Mouse (Mus musculus): ENCODE data around the gene Dtl. TPM values are rescaled to one million over a fixed set of nuclear protein-coding genes. Genes with fewer than 3 reads are reported as not detected.

Dtl gene
- polyA plus RNA-seq, 1 experiment: 0.46 TPM

- no peaks in the 10 kb centered on the region for H3K4me1 ChIP-seq (ENCODE audit: control insufficient read depth, insufficient read depth, low read length)
- no peak overlapping the region for H3K4me3 ChIP-seq (replicated peaks; ENCODE audit: extremely low read depth, low read depth, low read length)
- TF ChIP-seq POLR2A (IDR thresholded peaks at IDR 0.05; ENCODE audit: borderline replicate concordance, extremely low read depth, low read depth, low read length) (no peak), CTCF (IDR thresholded peaks at IDR 0.05; ENCODE audit: insufficient read depth, low read length) (no peak)
- no peak for DNase-seq
- WGBS: 83% methylated on average over 2 of the region's 2 CpGs
Measured at GRCm38 (mm10) chr1:191585704-191586103, 10.4 kb upstream of the Dtl start.

DNA sequence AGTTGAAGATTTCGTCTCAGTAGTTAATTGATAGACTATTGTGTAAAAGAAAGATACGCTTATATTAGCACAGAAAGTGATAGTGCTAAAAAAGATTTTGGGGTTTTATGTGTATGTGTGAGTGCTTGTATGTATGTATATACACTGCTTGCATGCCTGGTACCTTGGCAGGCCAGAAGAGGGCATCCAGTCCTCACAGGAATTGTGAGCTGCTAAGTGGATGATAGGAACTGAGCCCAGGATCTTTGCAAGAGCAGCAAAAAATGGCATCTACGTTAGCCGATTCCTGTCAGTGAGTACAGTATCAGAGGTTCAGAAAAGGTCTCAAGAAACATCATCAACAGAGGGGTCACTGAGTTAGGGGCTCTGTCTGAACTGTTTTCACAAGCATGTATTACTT is 9.1 kb upstream of the Dtl start:
- H3K4me1 ChIP-seq (ENCODE audit: control insufficient read depth, insufficient read depth, low read length): no peaks in the 10 kb centered on the region
- DNase-seq: no peak
- peak; percentile 22; the same call in 1 of the 2 replicates for TF ChIP-seq CTCF (IDR thresholded peaks at IDR 0.05; ENCODE audit: insufficient read depth, low read length)
- TF ChIP-seq POLR2A (IDR thresholded peaks at IDR 0.05; ENCODE audit: borderline replicate concordance, extremely low read depth, low read depth, low read length): no peak
- no peak overlapping the region for H3K4me3 ChIP-seq (replicated peaks; ENCODE audit: extremely low read depth, low read depth, low read length)
- 92% methylated on average over 4 of the region's 4 CpGs for WGBS

DNA sequence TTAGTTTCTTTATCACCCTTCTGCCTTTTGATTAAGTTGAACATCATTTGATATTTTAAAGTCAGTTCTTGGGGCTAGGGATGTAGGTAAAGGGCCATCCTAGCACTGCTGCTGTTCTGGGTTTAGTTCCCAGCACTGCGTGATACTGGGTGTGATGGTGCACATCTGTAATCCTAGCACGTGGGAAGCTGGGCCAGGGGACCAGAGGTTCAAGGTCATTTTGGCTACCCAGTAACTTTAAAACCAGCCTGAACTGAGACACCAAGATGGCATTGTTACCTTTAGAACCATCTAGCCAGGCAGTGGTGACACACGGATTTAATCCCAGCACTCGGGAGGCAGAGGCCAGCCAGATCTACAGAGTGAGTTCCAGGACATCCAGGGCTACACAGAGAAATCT is 8.5 kb upstream of the Dtl start:
- Histone ChIP-seq H3K4me3 (replicated peaks; ENCODE audit: extremely low read depth, low read depth, low read length) (no peak overlapping the region), H3K4me1 (ENCODE audit: control insufficient read depth, insufficient read depth, low read length) (no peaks in the 10 kb centered on the region)
- TF ChIP-seq CTCF (IDR thresholded peaks at IDR 0.05; ENCODE audit: insufficient read depth, low read length) (no peak), POLR2A (IDR thresholded peaks at IDR 0.05; ENCODE audit: borderline replicate concordance, extremely low read depth, low read depth, low read length) (no peak)
- WGBS: 96% methylated on average over 4 of the region's 4 CpGs
- no peak for DNase-seq

DNA sequence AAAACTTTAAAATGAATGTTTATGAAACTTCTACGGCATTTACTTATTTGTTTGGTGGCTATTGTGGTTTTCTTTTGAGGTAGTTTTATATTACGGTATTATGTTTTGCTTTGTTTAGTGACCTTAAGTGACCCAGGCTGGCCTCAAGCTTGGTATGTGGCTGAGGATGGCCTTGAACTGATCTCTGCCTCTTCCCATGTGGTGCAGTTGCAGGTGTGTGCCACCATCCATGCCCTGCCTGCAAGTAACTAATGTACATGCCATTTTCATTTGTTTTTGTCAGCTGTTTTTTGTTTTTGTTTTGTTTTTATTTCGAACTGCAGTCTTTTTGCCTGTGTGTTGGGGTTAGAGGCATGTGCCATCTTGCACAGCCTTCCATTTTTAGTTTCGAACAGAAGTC is 6.3 kb upstream of the Dtl start:
- no peak for TF ChIP-seq CTCF (IDR thresholded peaks at IDR 0.05; ENCODE audit: insufficient read depth, low read length)
- TF ChIP-seq POLR2A (IDR thresholded peaks at IDR 0.05; ENCODE audit: borderline replicate concordance, extremely low read depth, low read depth, low read length): no peak
- Histone ChIP-seq H3K4me1 (ENCODE audit: control insufficient read depth, insufficient read depth, low read length) (peaks cover 3% of the 10 kb centered on the region; the same call in 1 of the 2 replicates), H3K4me3 (replicated peaks; ENCODE audit: extremely low read depth, low read depth, low read length) (no peak overlapping the region)
- DNase-seq: no peak
- WGBS: 80% methylated on average over 4 of the region's 4 CpGs

DNA sequence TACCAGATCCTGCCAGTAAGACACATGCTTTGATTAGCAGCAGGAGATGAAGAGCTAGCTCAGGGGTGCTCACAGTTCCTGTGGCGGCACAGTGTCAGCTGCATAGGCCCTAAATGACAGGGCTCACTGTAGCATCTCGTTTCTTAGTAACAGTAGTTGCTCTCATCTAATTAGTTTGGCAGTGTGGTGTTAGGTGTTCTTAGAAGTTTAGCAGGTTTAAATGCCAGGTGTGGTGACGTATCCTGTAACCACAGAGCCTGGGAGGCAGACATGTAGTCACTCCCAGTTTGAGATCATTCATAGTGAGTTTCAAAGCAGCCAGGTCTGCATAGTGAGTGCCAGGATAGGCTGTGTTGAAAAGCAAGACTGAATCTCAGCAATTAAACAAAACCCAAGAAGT is 4.2 kb upstream of the Dtl start:
- H3K4me1 ChIP-seq (ENCODE audit: control insufficient read depth, insufficient read depth, low read length): peaks cover 4% of the 10 kb centered on the region; the same call in 1 of the 2 replicates
- 86% methylated on average over 3 of the region's 3 CpGs for WGBS
- H3K4me3 ChIP-seq (replicated peaks; ENCODE audit: extremely low read depth, low read depth, low read length): no peak overlapping the region
- no peak for TF ChIP-seq CTCF (IDR thresholded peaks at IDR 0.05; ENCODE audit: insufficient read depth, low read length)
- no peak for TF ChIP-seq POLR2A (IDR thresholded peaks at IDR 0.05; ENCODE audit: borderline replicate concordance, extremely low read depth, low read depth, low read length)
- DNase-seq: no peak

GRCm38 (mm10) chr1:191574871-191575457 is 380 bp downstream of the Dtl start:
- DNase-seq: no peak
- Histone ChIP-seq H3K4me3 (replicated peaks; ENCODE audit: extremely low read depth, low read depth, low read length) (peak overlapping the region; percentile 73), H3K4me1 (ENCODE audit: control insufficient read depth, insufficient read depth, low read length) (peaks cover 4% of the 10 kb centered on the region; the same call in 1 of the 2 replicates)
- TF ChIP-seq POLR2A (IDR thresholded peaks at IDR 0.05; ENCODE audit: borderline replicate concordance, extremely low read depth, low read depth, low read length) (no peak), CTCF (IDR thresholded peaks at IDR 0.05; ENCODE audit: insufficient read depth, low read length) (no peak)
- WGBS: under 1% methylated on average over 52 of the region's 52 CpGs

DNA sequence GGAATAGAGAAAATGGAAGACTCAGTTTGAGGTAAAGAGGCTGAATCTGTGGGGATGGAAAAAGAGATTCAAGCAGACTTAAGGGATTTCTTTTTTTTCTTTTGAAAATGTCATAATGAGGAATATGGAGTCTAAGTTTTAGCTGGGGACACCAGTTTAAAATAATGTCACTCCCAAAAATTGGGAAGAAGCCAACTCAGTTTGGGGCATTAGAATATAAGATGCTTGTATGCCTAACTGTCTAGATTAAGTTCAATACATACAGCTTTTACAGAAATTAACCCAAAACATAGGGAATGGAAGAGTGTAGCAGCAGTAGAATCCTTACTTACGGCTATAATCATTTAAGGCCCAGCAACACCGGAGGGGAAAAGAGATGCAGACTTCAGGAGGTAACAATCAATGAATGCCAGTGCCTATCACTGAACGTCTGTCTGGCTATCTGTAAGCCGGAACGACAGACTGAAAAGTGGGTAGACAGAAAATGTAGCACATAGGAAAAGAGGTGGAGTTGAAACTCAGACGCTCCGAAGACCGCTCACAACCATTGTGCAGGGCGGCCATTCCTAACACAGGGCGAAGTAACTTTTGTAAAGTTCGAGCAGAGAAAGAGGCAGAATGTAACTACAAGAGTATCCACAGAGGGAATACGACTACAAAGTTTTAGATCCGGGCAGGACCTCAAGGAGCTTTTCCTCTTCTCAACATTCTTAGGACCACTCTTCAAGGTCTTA is 1.3 kb downstream of the Dtl start:
- TF ChIP-seq CTCF (IDR thresholded peaks at IDR 0.05; ENCODE audit: insufficient read depth, low read length) (no peak), POLR2A (IDR thresholded peaks at IDR 0.05; ENCODE audit: borderline replicate concordance, extremely low read depth, low read depth, low read length) (no peak)
- DNase-seq: no peak
- peak overlapping the region; percentile 73 for H3K4me3 ChIP-seq (replicated peaks; ENCODE audit: extremely low read depth, low read depth, low read length)
- 6% methylated on average over 13 of the region's 13 CpGs for WGBS
- peaks cover 4% of the 10 kb centered on the region; the same call in 1 of the 2 replicates for H3K4me1 ChIP-seq (ENCODE audit: control insufficient read depth, insufficient read depth, low read length)

DNA sequence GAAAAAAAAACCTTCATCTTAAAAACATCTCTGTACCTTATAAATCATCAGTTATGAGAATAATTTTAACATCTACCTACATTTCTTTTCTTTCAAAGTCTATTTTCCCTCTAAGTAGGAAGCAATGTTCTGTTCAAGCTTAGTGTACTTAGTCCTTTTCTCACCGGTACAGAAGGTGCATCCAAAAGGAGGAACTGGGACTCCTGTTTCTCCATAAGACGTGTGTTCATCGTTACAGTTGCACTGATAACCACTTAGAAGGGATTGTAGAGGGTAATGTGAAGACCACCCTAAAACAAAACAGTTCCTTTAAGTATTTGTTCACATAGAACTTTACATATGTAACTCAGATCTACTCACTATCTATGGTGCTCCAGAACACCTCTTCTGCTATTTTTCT is 4.9 kb downstream of the Dtl start:
- no peak for DNase-seq
- Histone ChIP-seq H3K4me3 (replicated peaks; ENCODE audit: extremely low read depth, low read depth, low read length) (no peak overlapping the region), H3K4me1 (ENCODE audit: control insufficient read depth, insufficient read depth, low read length) (no peaks in the 10 kb centered on the region)
- WGBS: 87% methylated on average over 3 of the region's 3 CpGs
- TF ChIP-seq CTCF (IDR thresholded peaks at IDR 0.05; ENCODE audit: insufficient read depth, low read length) (no peak), POLR2A (IDR thresholded peaks at IDR 0.05; ENCODE audit: borderline replicate concordance, extremely low read depth, low read depth, low read length) (no peak)

- Histone ChIP-seq H3K4me1 (ENCODE audit: control insufficient read depth, insufficient read depth, low read length) (no peaks in the 10 kb centered on the region), H3K4me3 (replicated peaks; ENCODE audit: extremely low read depth, low read depth, low read length) (no peak overlapping the region)
- WGBS: 97% methylated on average over 2 of the region's 2 CpGs
- TF ChIP-seq POLR2A (IDR thresholded peaks at IDR 0.05; ENCODE audit: borderline replicate concordance, extremely low read depth, low read depth, low read length) (no peak), CTCF (IDR thresholded peaks at IDR 0.05; ENCODE audit: insufficient read depth, low read length) (no peak)
- no peak for DNase-seq
Measured at GRCm38 (mm10) chr1:191569625-191570024, 5.7 kb downstream of the Dtl start.

GRCm38 (mm10) chr1:191567859-191568258 is 7.5 kb downstream of the Dtl start:
- 82% methylated on average over 1 of the region's 1 CpGs for WGBS
- Histone ChIP-seq H3K4me3 (replicated peaks; ENCODE audit: extremely low read depth, low read depth, low read length) (no peak overlapping the region), H3K4me1 (ENCODE audit: control insufficient read depth, insufficient read depth, low read length) (no peaks in the 10 kb centered on the region)
- TF ChIP-seq CTCF (IDR thresholded peaks at IDR 0.05; ENCODE audit: insufficient read depth, low read length): no peak
- no peak for TF ChIP-seq POLR2A (IDR thresholded peaks at IDR 0.05; ENCODE audit: borderline replicate concordance, extremely low read depth, low read depth, low read length)
- DNase-seq: no peak
